Mouse (Mus musculus): ENCODE measurements around the gene Osbpl3. TPM values are rescaled to one million over a fixed set of nuclear protein-coding genes. Genes with fewer than 3 reads are reported as not detected.

The Osbpl3 gene
- polyA plus RNA-seq, 1 experiment from 2014 or later = 9.7 TPM

DNA sequence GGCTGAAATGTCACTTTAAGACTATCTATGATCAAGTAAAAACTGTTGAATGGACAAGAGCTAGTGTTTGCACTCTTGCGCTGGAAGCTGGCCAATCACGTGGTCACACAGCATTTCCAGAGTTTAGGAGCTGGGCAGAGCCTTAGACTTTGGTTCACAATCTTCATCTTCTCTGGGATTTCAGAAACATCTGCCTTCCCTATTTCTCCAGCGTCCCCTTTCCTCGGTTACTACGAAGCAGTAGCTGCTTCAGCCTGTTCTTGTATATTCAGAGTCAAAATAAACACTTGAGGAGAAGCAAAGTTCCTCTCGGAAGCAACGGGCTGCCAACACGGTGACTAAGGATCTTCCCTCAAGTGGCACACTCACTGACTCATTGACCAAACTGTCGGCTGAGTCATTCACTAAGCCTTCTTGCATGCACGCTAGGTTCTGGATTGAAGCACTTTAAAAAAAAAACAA is 201.2 kb downstream of the Osbpl3 start:
- H3K4me2 ChIP-seq (ENCODE audit: low read depth, low read length) = no peak overlapping the region
- no peak overlapping the region for H3K4me3 ChIP-seq (ENCODE audit: low read depth, low read length)
- H3K27ac ChIP-seq (replicated peaks; ENCODE audit: low read depth, low read length) = no peak overlapping the region
- no peaks in the 10 kb centered on the region for H3K9me3 ChIP-seq (ENCODE audit: control insufficient read depth, low read length)
- H3K9ac ChIP-seq (ENCODE audit: low read depth, low read length) = no peak overlapping the region
- H3K4me1 ChIP-seq (ENCODE audit: control insufficient read depth, insufficient read depth, low read length) = no peaks in the 10 kb centered on the region
- 62% methylated on average over 10 of the region's 10 CpGs for WGBS
- DNase-seq (ENCODE audit: low spot score) (peak; percentile 34), ATAC-seq (ENCODE audit: low read depth) (no peak)
- H3K36me3 ChIP-seq (ENCODE audit: control insufficient read depth, insufficient read depth, low read length) = no peaks in the 10 kb centered on the region
- H3K27me3 ChIP-seq (replicated peaks; ENCODE audit: control insufficient read depth, insufficient read depth, low read length) = no peaks in the 10 kb centered on the region

GRCm38 (mm10) chr6:50252690-50253089 is 203.3 kb downstream of the Osbpl3 start:
- Histone ChIP-seq H3K27ac (replicated peaks; ENCODE audit: low read depth, low read length) (no peak overlapping the region), H3K9ac (ENCODE audit: low read depth, low read length) (no peak overlapping the region), H3K4me3 (ENCODE audit: low read depth, low read length) (no peak overlapping the region), H3K4me2 (ENCODE audit: low read depth, low read length) (no peak overlapping the region), H3K27me3 (replicated peaks; ENCODE audit: control insufficient read depth, insufficient read depth, low read length) (no peaks in the 10 kb centered on the region), H3K36me3 (ENCODE audit: control insufficient read depth, insufficient read depth, low read length) (no peaks in the 10 kb centered on the region), H3K9me3 (ENCODE audit: control insufficient read depth, low read length) (no peaks in the 10 kb centered on the region), H3K4me1 (ENCODE audit: control insufficient read depth, insufficient read depth, low read length) (no peaks in the 10 kb centered on the region)
- DNase-seq (ENCODE audit: low spot score) (peak; percentile 23), ATAC-seq (ENCODE audit: low read depth) (no peak)
- WGBS = 65% methylated on average over 5 of the region's 5 CpGs

DNA sequence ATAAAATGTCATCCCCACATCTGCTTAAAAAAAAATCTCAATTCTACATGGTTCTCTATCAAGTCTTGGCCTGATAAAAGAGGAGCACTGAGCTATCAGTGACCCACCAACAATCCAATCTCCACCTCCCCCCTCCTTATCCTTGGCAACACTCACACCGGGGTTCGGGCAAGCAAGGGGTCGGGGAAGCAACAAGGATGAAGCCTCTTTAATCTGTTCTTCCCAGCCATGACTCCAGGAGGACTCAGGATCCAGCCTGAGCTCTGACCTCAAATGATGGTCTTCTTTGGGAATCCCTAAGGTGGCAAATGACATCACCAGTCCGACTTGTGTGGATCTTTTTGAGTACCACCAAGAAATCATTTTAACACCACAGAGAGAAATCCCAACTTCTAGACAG is 208.2 kb downstream of the Osbpl3 start:
- no peak overlapping the region for H3K27ac ChIP-seq (replicated peaks; ENCODE audit: low read depth, low read length)
- no peaks in the 10 kb centered on the region for H3K27me3 ChIP-seq (replicated peaks; ENCODE audit: control insufficient read depth, insufficient read depth, low read length)
- DNase-seq (ENCODE audit: low spot score) (no peak), ATAC-seq (ENCODE audit: low read depth) (no peak)
- no peak overlapping the region for H3K4me2 ChIP-seq (ENCODE audit: low read depth, low read length)
- no peaks in the 10 kb centered on the region for H3K4me1 ChIP-seq (ENCODE audit: control insufficient read depth, insufficient read depth, low read length)
- 79% methylated on average over 4 of the region's 4 CpGs for WGBS
- H3K4me3 ChIP-seq (ENCODE audit: low read depth, low read length) = no peak overlapping the region
- H3K9me3 ChIP-seq (ENCODE audit: control insufficient read depth, low read length) = no peaks in the 10 kb centered on the region
- no peaks in the 10 kb centered on the region for H3K36me3 ChIP-seq (ENCODE audit: control insufficient read depth, insufficient read depth, low read length)
- no peak overlapping the region for H3K9ac ChIP-seq (ENCODE audit: low read depth, low read length)

DNA sequence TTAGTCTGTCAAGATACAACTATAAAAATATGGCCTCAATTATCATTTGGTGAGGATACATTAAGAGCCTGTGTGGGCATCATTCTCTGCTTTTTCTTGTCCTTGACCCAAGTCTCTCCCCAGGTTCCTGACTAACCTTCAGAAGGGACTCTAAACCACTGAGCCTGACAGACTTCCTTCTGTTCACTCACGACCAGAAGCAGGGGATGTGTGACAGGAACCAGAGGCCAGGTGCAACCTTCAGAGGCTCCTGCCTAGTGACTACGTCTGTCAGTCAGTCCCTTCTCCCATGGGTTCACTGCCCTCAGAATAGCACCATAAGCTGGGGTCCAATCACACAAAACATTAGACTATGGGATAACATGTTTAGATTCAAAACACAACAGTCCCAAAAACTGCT is 208.6 kb downstream of the Osbpl3 start:
- Histone ChIP-seq H3K27ac (replicated peaks; ENCODE audit: low read depth, low read length) (no peak overlapping the region), H3K27me3 (replicated peaks; ENCODE audit: control insufficient read depth, insufficient read depth, low read length) (no peaks in the 10 kb centered on the region), H3K4me3 (ENCODE audit: low read depth, low read length) (no peak overlapping the region), H3K9me3 (ENCODE audit: control insufficient read depth, low read length) (no peaks in the 10 kb centered on the region), H3K4me2 (ENCODE audit: low read depth, low read length) (no peak overlapping the region), H3K4me1 (ENCODE audit: control insufficient read depth, insufficient read depth, low read length) (no peaks in the 10 kb centered on the region), H3K9ac (ENCODE audit: low read depth, low read length) (no peak overlapping the region), H3K36me3 (ENCODE audit: control insufficient read depth, insufficient read depth, low read length) (no peaks in the 10 kb centered on the region)
- DNase-seq (ENCODE audit: low spot score) = no peak
- WGBS = 72% methylated on average over 2 of the region's 2 CpGs
- no peak for ATAC-seq (ENCODE audit: low read depth)

- H3K4me2 ChIP-seq (ENCODE audit: low read depth, low read length) = no peak overlapping the region
- DNase-seq (ENCODE audit: low spot score) (no peak), ATAC-seq (ENCODE audit: low read depth) (no peak)
- no peak overlapping the region for H3K9ac ChIP-seq (ENCODE audit: low read depth, low read length)
- H3K4me3 ChIP-seq (ENCODE audit: low read depth, low read length) = no peak overlapping the region
- H3K36me3 ChIP-seq (ENCODE audit: control insufficient read depth, insufficient read depth, low read length) = no peaks in the 10 kb centered on the region
- WGBS = 79% methylated on average over 4 of the region's 4 CpGs
- no peaks in the 10 kb centered on the region for H3K27me3 ChIP-seq (replicated peaks; ENCODE audit: control insufficient read depth, insufficient read depth, low read length)
- no peak overlapping the region for H3K27ac ChIP-seq (replicated peaks; ENCODE audit: low read depth, low read length)
- no peaks in the 10 kb centered on the region for H3K4me1 ChIP-seq (ENCODE audit: control insufficient read depth, insufficient read depth, low read length)
- no peaks in the 10 kb centered on the region for H3K9me3 ChIP-seq (ENCODE audit: control insufficient read depth, low read length)
These were observed 211.0 kb downstream of the Osbpl3 start for GRCm38 (mm10) chr6:50244967-50245366.

DNA sequence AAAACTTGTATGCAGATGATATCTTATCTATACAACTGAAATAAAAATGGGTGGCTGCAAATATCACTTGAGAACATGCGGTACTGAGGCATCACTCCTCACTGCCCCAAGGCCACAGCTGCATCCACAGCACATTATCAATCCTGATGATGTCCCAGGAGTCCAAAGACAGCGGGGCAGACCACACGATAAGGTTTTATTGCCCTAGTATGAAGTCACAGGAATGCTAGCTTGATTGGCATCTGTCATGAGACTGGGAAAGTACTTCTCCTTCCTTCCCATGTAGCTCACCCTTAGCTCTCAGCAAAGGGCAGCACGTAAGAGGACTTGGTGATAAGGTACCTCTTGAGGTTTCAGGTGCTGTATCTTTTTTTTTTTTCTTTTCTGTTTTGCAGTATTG is 211.9 kb downstream of the Osbpl3 start:
- DNase-seq (ENCODE audit: low spot score) = no peak
- Histone ChIP-seq H3K9me3 (ENCODE audit: control insufficient read depth, low read length) (no peaks in the 10 kb centered on the region), H3K4me1 (ENCODE audit: control insufficient read depth, insufficient read depth, low read length) (no peaks in the 10 kb centered on the region), H3K27me3 (replicated peaks; ENCODE audit: control insufficient read depth, insufficient read depth, low read length) (no peaks in the 10 kb centered on the region), H3K36me3 (ENCODE audit: control insufficient read depth, insufficient read depth, low read length) (no peaks in the 10 kb centered on the region), H3K9ac (ENCODE audit: low read depth, low read length) (no peak overlapping the region), H3K27ac (replicated peaks; ENCODE audit: low read depth, low read length) (no peak overlapping the region), H3K4me3 (ENCODE audit: low read depth, low read length) (no peak overlapping the region), H3K4me2 (ENCODE audit: low read depth, low read length) (no peak overlapping the region)
- WGBS = 86% methylated on average over 4 of the region's 4 CpGs
- no peak for ATAC-seq (ENCODE audit: low read depth)

Other genes with a start within 250 kb of the Osbpl3 start
- gene Gsdme, start 192.3 kb downstream of the Osbpl3 start, polyA plus RNA-seq (2014; fragmentation: Nextera tagmentation; extraction: Ambion mirVana) = 33.5 and 37.9 TPM in 2 replicates
- gene Cycs, start 110.3 kb upstream of the Osbpl3 start, polyA plus RNA-seq (2014; fragmentation: Nextera tagmentation; extraction: Ambion mirVana) = 58.1 and 70.1 TPM in 2 replicates
- 0.65 and 0.96 TPM in 2 replicates for gene 4921507P07Rik, start 140.4 kb upstream of the Osbpl3 start, polyA plus RNA-seq (2014; fragmentation: Nextera tagmentation; extraction: Ambion mirVana)
- gene Npvf, start 198.2 kb upstream of the Osbpl3 start, polyA plus RNA-seq (2014; fragmentation: Nextera tagmentation; extraction: Ambion mirVana) = 0.29 and 0.62 TPM in 2 replicates